Mouse (Mus musculus) E14TG2a.4 (cell line): ENCODE results near the gene Lrrn2.

Experiments used
- CTCF ChIP-seq: conservative IDR thresholded peaks from 2 replicates; pipeline ENCODE4 v1.5.1; 2014; ENCODE audit warnings: low read length
- POU5F1 ChIP-seq: IDR thresholded peaks from 2 replicates; pipeline ENCODE4 v1.6.1; 2014; ENCODE audit warnings: low read length, borderline replicate concordance

- TF ChIP-seq CTCF (peak; percentile 36), POU5F1 (no peak)
Observed at GRCm38 (mm10) chr1:132934856-132935255, 54.8 kb downstream of the Lrrn2 start.
